ENCODE assay signal across 11 mouse cellular contexts in genomic region chr9:65175234-65175938, GRCm38 (mm10). TPM values are rescaled to one million over a fixed set of nuclear protein-coding genes. Genes with fewer than 3 reads are reported as not detected.
DNase-seq lines count a peak whose midpoint lies in the region; ATAC-seq and TF ChIP-seq lines count a peak whose summit lies in the region.
"Had no signal": no experiment of that assay in that cellular context is flagged by ENCODE, and none has a peak within 500 bp of the region (broad histone marks: within the 10 kb centered on the region; RNA-seq: fewer than 3 reads in every experiment).

No protein-coding gene starts in this region.

- 0 out of 2 replicates have a peak, but pooled peaks cover 2% of the 10 kb centered on the region for H3K36me3 ChIP-seq in heart, embryonic 10.5 days
- H3K36me3 ChIP-seq in heart, adult 2 months (ENCODE audit: control insufficient read depth, insufficient read depth, low read length) = no peaks in the 10 kb centered on the region
- peaks cover 93% of the 10 kb centered on the region for H3K36me3 ChIP-seq in forebrain, embryonic 10.5 days (replicated peaks)
- H3K36me3 ChIP-seq in hindbrain, postnatal 0 days (ENCODE audit: insufficient read depth, low read length) = no peaks in the 10 kb centered on the region
- H3K36me3 ChIP-seq in neural tube, embryonic 11.5 days (ENCODE audit: control insufficient read depth, insufficient read depth, low read length) = peaks cover 3% of the 10 kb centered on the region
- no peaks in the 10 kb centered on the region for H3K36me3 ChIP-seq in intestine, embryonic 16.5 days (ENCODE audit: control insufficient read depth, insufficient read depth, low read length)
- H3K36me3 ChIP-seq in liver, postnatal 0 days (replicated peaks; ENCODE audit: insufficient read depth, low read length) = no peaks in the 10 kb centered on the region
- H3K36me3 ChIP-seq: limb, embryonic 13.5 days had no signal

- peak; percentile 11; the same call in 1 of the 2 replicates for ATAC-seq in hindbrain, postnatal 0 days
- ATAC-seq in neural tube, embryonic 11.5 days (ENCODE audit: insufficient read depth, low FRiP score, low TSS enrichment) = peak; percentile 28
- no peak for ATAC-seq in intestine, embryonic 16.5 days
- no peak for ATAC-seq in liver, postnatal 0 days

- intact Hi-C loops in heart, adult 2 months (cut with DNase I) = no loop called here

- H3K27me3 ChIP-seq in heart, embryonic 10.5 days (ENCODE audit: insufficient read depth, poor library complexity, severe bottlenecking) = 0 out of 2 replicates have a peak, but pooled peaks cover 16% of the 10 kb centered on the region
- no peaks in the 10 kb centered on the region for H3K27me3 ChIP-seq in heart, adult 2 months (ENCODE audit: control insufficient read depth, insufficient read depth, low read length)
- H3K27me3 ChIP-seq in forebrain, embryonic 10.5 days (ENCODE audit: poor library complexity, severe bottlenecking) = peaks cover 14% of the 10 kb centered on the region; the same call in 1 of the 2 replicates
- H3K27me3 ChIP-seq in hindbrain, postnatal 0 days (ENCODE audit: insufficient read depth, low read length) = no peaks in the 10 kb centered on the region
- H3K27me3 ChIP-seq in neural tube, embryonic 11.5 days (ENCODE audit: control insufficient read depth, insufficient read depth, low read length) = no peaks in the 10 kb centered on the region
- H3K27me3 ChIP-seq in intestine, embryonic 16.5 days (replicated peaks; ENCODE audit: control insufficient read depth, insufficient read depth, low read length) = no peaks in the 10 kb centered on the region
- peaks cover 19% of the 10 kb centered on the region for H3K27me3 ChIP-seq in liver, postnatal 0 days (ENCODE audit: insufficient read depth, low read length)

- peak overlapping the region; percentile 52; the same call in 1 of the 2 replicates for H3K27ac ChIP-seq in heart, embryonic 10.5 days
- no peak overlapping the region for H3K27ac ChIP-seq in heart, adult 2 months
- H3K27ac ChIP-seq in forebrain, embryonic 10.5 days = peak overlapping the region; percentile 92
- H3K27ac ChIP-seq in hindbrain, postnatal 0 days = peak overlapping the region; percentile 76
- H3K27ac ChIP-seq in neural tube, embryonic 11.5 days (ENCODE audit: low read depth, low read length) = peak overlapping the region; percentile 98
- H3K27ac ChIP-seq in intestine, embryonic 16.5 days (ENCODE audit: low read length) = no peak overlapping the region
- H3K27ac ChIP-seq in liver, postnatal 0 days (ENCODE audit: low read depth) = no peak overlapping the region
- H3K27ac ChIP-seq: limb, embryonic 13.5 days; macrophage had no signal

- no peak for DNase-seq in heart, embryonic 10.5 days (ENCODE audit: low spot score)
- no peak for DNase-seq in heart, adult 2 months
- no peak for DNase-seq in forebrain, embryonic 10.5 days (ENCODE audit: extremely low spot score, low spot score)
- DNase-seq in hindbrain, postnatal 0 days (ENCODE audit: low spot score) = no peak
- DNase-seq in neural tube, embryonic 11.5 days (ENCODE audit: low spot score) = peak; percentile 75
- no peak for DNase-seq in gastrocnemius, adult 18-20 months (ENCODE audit: low spot score)
- no peak for DNase-seq in liver, postnatal 0 days
- DNase-seq: kidney, postnatal 25 days had no signal

- no peak overlapping the region for H3K4me3 ChIP-seq in heart, embryonic 10.5 days
- no peak overlapping the region for H3K4me3 ChIP-seq in heart, adult 2 months
- peak overlapping the region; percentile 34 for H3K4me3 ChIP-seq in forebrain, embryonic 10.5 days
- no peak overlapping the region for H3K4me3 ChIP-seq in hindbrain, postnatal 0 days (ENCODE audit: low read length)
- H3K4me3 ChIP-seq in neural tube, embryonic 11.5 days (ENCODE audit: low read depth, low read length) = no peak overlapping the region
- no peak overlapping the region for H3K4me3 ChIP-seq in intestine, embryonic 16.5 days (ENCODE audit: low read length)
- no peak overlapping the region for H3K4me3 ChIP-seq in liver, postnatal 0 days (ENCODE audit: low read depth, low read length)
- H3K4me3 ChIP-seq: limb, embryonic 13.5 days had no signal

- TF ChIP-seq EP300 in heart, adult 2 months (IDR thresholded peaks at IDR 0.05; ENCODE audit: insufficient read depth, low read depth, low read length) = no peak
- no peak for TF ChIP-seq EP300 in liver, postnatal 0 days (IDR thresholded peaks at IDR 0.05; ENCODE audit: low read depth)

- WGBS in heart, embryonic 10.5 days = 45% methylated on average over 5 of the region's 5 CpGs
- 68% methylated on average over 5 of the region's 5 CpGs for WGBS in heart, adult 2 months
- 20% methylated on average over 5 of the region's 5 CpGs for WGBS in forebrain, embryonic 10.5 days
- 26% methylated on average over 5 of the region's 5 CpGs for WGBS in hindbrain, postnatal 0 days
- 6% methylated on average over 5 of the region's 5 CpGs for WGBS in neural tube, embryonic 11.5 days
- 47% methylated on average over 5 of the region's 5 CpGs for WGBS in intestine, embryonic 16.5 days
- 60% methylated on average over 5 of the region's 5 CpGs for WGBS in liver, postnatal 0 days (ENCODE audit: insufficient replicate concordance)

- no peaks in the 10 kb centered on the region for H3K9me3 ChIP-seq in heart, embryonic 10.5 days
- no peaks in the 10 kb centered on the region for H3K9me3 ChIP-seq in forebrain, embryonic 10.5 days
- no peaks in the 10 kb centered on the region for H3K9me3 ChIP-seq in hindbrain, postnatal 0 days (ENCODE audit: low read length)
- H3K9me3 ChIP-seq in neural tube, embryonic 11.5 days (ENCODE audit: control insufficient read depth, low read length) = no peaks in the 10 kb centered on the region
- no peaks in the 10 kb centered on the region for H3K9me3 ChIP-seq in intestine, embryonic 16.5 days (ENCODE audit: control insufficient read depth, low read length)
- no peaks in the 10 kb centered on the region for H3K9me3 ChIP-seq in liver, postnatal 0 days (ENCODE audit: low read length)
- H3K9me3 ChIP-seq: limb, embryonic 13.5 days had no signal

- no peaks in the 10 kb centered on the region for H3K79me2 ChIP-seq in heart, adult 2 months (replicated peaks; ENCODE audit: control insufficient read depth, insufficient read depth, low read length)

- H3K4me2 ChIP-seq in hindbrain, postnatal 0 days (ENCODE audit: low read depth, low read length) = no peak overlapping the region
- H3K4me2 ChIP-seq in neural tube, embryonic 11.5 days (ENCODE audit: low read depth) = 0 out of 2 replicates have a peak overlapping the region, but pooled peaks have one; percentile 7
- H3K4me2 ChIP-seq in intestine, embryonic 16.5 days (ENCODE audit: low read depth, low read length) = no peak overlapping the region
- no peak overlapping the region for H3K4me2 ChIP-seq in liver, postnatal 0 days (ENCODE audit: low read depth, low read length)
- H3K4me2 ChIP-seq: limb, embryonic 13.5 days had no signal

- no peak for TF ChIP-seq POLR2A in heart, adult 2 months (IDR thresholded peaks at IDR 0.05; ENCODE audit: insufficient read depth, low read depth, low read length)

- no peak overlapping the region for H3K9ac ChIP-seq in heart, adult 2 months (ENCODE audit: low read depth, low read length)
- H3K9ac ChIP-seq in hindbrain, postnatal 0 days (replicated peaks; ENCODE audit: low read length) = no peak overlapping the region
- peak overlapping the region; percentile 35; the same call in 1 of the 2 replicates for H3K9ac ChIP-seq in neural tube, embryonic 11.5 days (ENCODE audit: low read length)
- no peak overlapping the region for H3K9ac ChIP-seq in intestine, embryonic 16.5 days (ENCODE audit: low read depth, low read length)
- H3K9ac ChIP-seq in liver, postnatal 0 days (replicated peaks) = no peak overlapping the region

- H3K4me1 ChIP-seq in heart, embryonic 10.5 days = peaks cover 56% of the 10 kb centered on the region
- H3K4me1 ChIP-seq in heart, adult 2 months (ENCODE audit: control insufficient read depth, insufficient read depth, low read length) = no peaks in the 10 kb centered on the region
- peaks cover 88% of the 10 kb centered on the region for H3K4me1 ChIP-seq in forebrain, embryonic 10.5 days
- peaks cover 26% of the 10 kb centered on the region for H3K4me1 ChIP-seq in hindbrain, postnatal 0 days (ENCODE audit: insufficient read depth, low read length)
- peaks cover 62% of the 10 kb centered on the region for H3K4me1 ChIP-seq in neural tube, embryonic 11.5 days (ENCODE audit: control insufficient read depth, insufficient read depth, low read length)
- peaks cover 19% of the 10 kb centered on the region for H3K4me1 ChIP-seq in intestine, embryonic 16.5 days (ENCODE audit: control insufficient read depth, insufficient read depth, low read length)
- no peaks in the 10 kb centered on the region for H3K4me1 ChIP-seq in liver, postnatal 0 days (ENCODE audit: insufficient read depth)

- TF ChIP-seq CTCF in heart, adult 2 months (IDR thresholded peaks at IDR 0.05) = no peak
- no peak for TF ChIP-seq CTCF in hindbrain, postnatal 0 days (IDR thresholded peaks at IDR 0.05; ENCODE audit: low read depth)
- no peak for TF ChIP-seq CTCF in liver, postnatal 0 days (IDR thresholded peaks at IDR 0.05; ENCODE audit: low read depth)

RNA-seq across cellular contexts. Expression of gene Parp16, which starts 19.8 kb away (rescaled TPM):
- polyA plus RNA-seq in heart, embryonic 10.5 days (2016; fragmentation: Nextera tagmentation; extraction: Ambion mirVana) = 4.8 and 5.8 TPM in 2 replicates
- 1 to 10 TPM; 2.6 to 3.1 TPM for total RNA-seq in heart, adult 2 months (2021)
- polyA plus RNA-seq in heart, adult 2 months (2012; rRNA removed) = 3.7 and 4.8 TPM in 2 replicates
- polyA plus RNA-seq in forebrain, embryonic 10.5 days (2016; fragmentation: Nextera tagmentation; extraction: Ambion mirVana) = 7.0 and 8.5 TPM in 2 replicates
- 2.6 and 6.7 TPM in 2 replicates for total RNA-seq in hindbrain, postnatal 0 days (2014; rRNA removed)
- polyA plus RNA-seq in hindbrain, postnatal 0 days (2015; fragmentation: Nextera tagmentation; extraction: Ambion mirVana) = 5.9 and 6.3 TPM in 2 replicates
- 4.9 and 6.1 TPM in 2 replicates for polyA plus RNA-seq in neural tube, embryonic 11.5 days (2014; fragmentation: Nextera tagmentation; extraction: Ambion mirVana)
- total RNA-seq in gastrocnemius, adult 18-20 months (2021) = 1 to 10 TPM; 3.6 to 3.7 TPM
- 10.8 and 11.0 TPM in 2 replicates for polyA plus RNA-seq in intestine, embryonic 16.5 days (2015; fragmentation: Nextera tagmentation; extraction: Ambion mirVana)
- 11.7 and 12.0 TPM in 2 replicates for polyA plus RNA-seq in liver, postnatal 0 days (2015; fragmentation: Nextera tagmentation; extraction: Ambion mirVana)

RNA-seq across cellular contexts. Expression of gene Igdcc3, which starts 34.4 kb away (rescaled TPM):
- polyA plus RNA-seq in heart, embryonic 10.5 days (2016; fragmentation: Nextera tagmentation; extraction: Ambion mirVana) = 26.8 and 65.0 TPM in 2 replicates
- total RNA-seq in heart, adult 2 months (2021) = under 1 TPM; 0.07 to 0.10 TPM
- 0.12 and 0.16 TPM in 2 replicates for polyA plus RNA-seq in heart, adult 2 months (2012; rRNA removed)
- polyA plus RNA-seq in forebrain, embryonic 10.5 days (2016; fragmentation: Nextera tagmentation; extraction: Ambion mirVana) = 208 and 246 TPM in 2 replicates
- total RNA-seq in hindbrain, postnatal 0 days (2014; rRNA removed) = 2.3 and 6.3 TPM in 2 replicates
- 5.2 and 6.2 TPM in 2 replicates for polyA plus RNA-seq in hindbrain, postnatal 0 days (2015; fragmentation: Nextera tagmentation; extraction: Ambion mirVana)
- 60.7 and 71.9 TPM in 2 replicates for polyA plus RNA-seq in neural tube, embryonic 11.5 days (2014; fragmentation: Nextera tagmentation; extraction: Ambion mirVana)
- under 1 TPM; 0.21 to 0.32 TPM for total RNA-seq in gastrocnemius, adult 18-20 months (2021)
- polyA plus RNA-seq in intestine, embryonic 16.5 days (2015; fragmentation: Nextera tagmentation; extraction: Ambion mirVana) = 0.12 and 0.60 TPM in 2 replicates
- polyA plus RNA-seq in liver, postnatal 0 days (2015; fragmentation: Nextera tagmentation; extraction: Ambion mirVana) = not detected in 2 replicates
- polyA plus RNA-seq: macrophage had no signal

Comparison
In these comparisons a context has a peak if more than half of its experiments do, and no peak if none do; other contexts are left out.
1. H3K27ac ChIP-seq: peak in heart, embryonic 10.5 days (single experiment), forebrain, embryonic 10.5 days (single experiment), hindbrain, postnatal 0 days (single experiment) and neural tube, embryonic 11.5 days (single experiment); none in heart, adult 2 months (single experiment), intestine, embryonic 16.5 days (single experiment) and liver, postnatal 0 days (single experiment).
2. ATAC-seq: peak in hindbrain, postnatal 0 days (single experiment) and neural tube, embryonic 11.5 days (single experiment); none in intestine, embryonic 16.5 days (single experiment) and liver, postnatal 0 days (single experiment).